8 mouse cellular contexts compared by ENCODE assay signal in the genomic region with DNA sequence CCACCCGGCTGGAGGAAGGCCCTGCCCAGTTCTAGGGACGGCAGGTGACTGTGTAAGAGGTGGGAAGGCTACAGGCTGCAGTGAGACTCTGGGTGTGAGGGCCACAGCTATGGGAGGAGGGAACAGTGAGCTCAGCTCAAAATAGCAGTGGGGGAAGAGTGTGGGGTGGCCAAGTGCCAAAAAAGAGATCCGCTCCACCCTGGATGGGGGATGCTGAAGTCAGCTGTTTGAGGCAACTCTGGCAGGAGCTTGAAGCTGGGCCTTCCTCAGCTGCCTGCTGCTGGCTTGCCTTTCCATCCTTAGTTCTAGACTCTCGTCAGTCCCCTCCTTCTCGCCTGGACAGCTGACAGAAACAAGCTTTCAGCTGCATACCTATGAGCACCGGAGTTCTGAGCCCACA. TPM values are rescaled to one million over a fixed set of nuclear protein-coding genes. Genes with fewer than 3 reads are reported as not detected.
DNase-seq lines count a peak whose midpoint lies in the region; ATAC-seq and TF ChIP-seq lines count a peak whose summit lies in the region.

No protein-coding gene starts in this region.

- 16% methylated on average over 6 of the region's 6 CpGs for WGBS in olfactory bulb, adult 2 months

- H3K4me3 ChIP-seq in olfactory bulb, adult 2 months (ENCODE audit: insufficient read depth, low read depth, low read length), result no peak overlapping the region

- ATAC-seq in cerebellum, adult (ENCODE audit: insufficient number of reproducible peaks, low FRiP score, low TSS enrichment), result peak; percentile 43; the same call in 1 of the 2 replicates
- ATAC-seq in common myeloid progenitor, adult 5-6 weeks (replicated peaks; ENCODE audit: low read depth, poor library complexity, severe bottlenecking), result peak; percentile 75

- H3K4me1 ChIP-seq in olfactory bulb, adult 2 months (ENCODE audit: control insufficient read depth, insufficient read depth, low read length), result peaks cover 55% of the 10 kb centered on the region

- intact Hi-C loops in left cerebral cortex, postnatal 4 days (cut with DNase I), result no loop called here

- no peak for TF ChIP-seq CTCF in olfactory bulb, adult 2 months (IDR thresholded peaks at IDR 0.05; ENCODE audit: insufficient read depth, low read depth, low read length)

- peak overlapping the region; percentile 43; the same call in 1 of the 2 replicates for H3K27ac ChIP-seq in olfactory bulb, adult 2 months (ENCODE audit: insufficient read depth, low read depth, low read length)

- TF ChIP-seq POLR2A in olfactory bulb, adult 2 months (IDR thresholded peaks at IDR 0.05; ENCODE audit: insufficient read depth, low read depth, low read length), result no peak

- no peak for DNase-seq in cerebellum, adult 8-10 months
- peak; percentile 89 for DNase-seq in heart, adult 8-10 months (ENCODE audit: low spot score)
- peak; percentile 46 for DNase-seq in kidney, adult 9 months
- DNase-seq in left cerebral cortex, postnatal 4 days, result peak; percentile 72
- no peak for DNase-seq in yolk sac, embryonic 10.5 days (ENCODE audit: low spot score)

RNA-seq across cellular contexts. Expression of a gene that starts 32.2 kb away (rescaled TPM):
- total RNA-seq in common myeloid progenitor, adult 5-6 weeks (2017), result 1.8 and 3.7 TPM in 2 replicates
- total RNA-seq in heart, adult 8-10 months (2022), result 10 to 100 TPM; 28.3 to 37.1 (median 32.0) TPM
- total RNA-seq in left cerebral cortex, postnatal 4 days (2021), result 10 to 100 TPM; 34.2 to 34.8 TPM
- not detected in 2 replicates for polyA plus RNA-seq in olfactory bulb, adult 2 months (2012; ENCODE audit: insufficient read depth, insufficient read length, low replicate concordance, missing spikeins)

RNA-seq across cellular contexts. Expression of a gene that starts 42.6 kb away (rescaled TPM):
- 44.9 and 49.5 TPM in 2 replicates for total RNA-seq in common myeloid progenitor, adult 5-6 weeks (2017)
- total RNA-seq in heart, adult 8-10 months (2022), result 100 to 1,000 TPM; 300 to 329 (median 307) TPM
- total RNA-seq in left cerebral cortex, postnatal 4 days (2021), result 10 to 100 TPM; 19.9 to 20.8 TPM
- not detected in 2 replicates for polyA plus RNA-seq in olfactory bulb, adult 2 months (2012; ENCODE audit: insufficient read depth, insufficient read length, low replicate concordance, missing spikeins)

Comparison
In these comparisons a context has a peak if more than half of its experiments do, and no peak if none do; other contexts are left out.
1. DNase-seq: peak in heart, adult 8-10 months (single experiment), kidney, adult 9 months (single experiment) and left cerebral cortex, postnatal 4 days (single experiment); none in cerebellum, adult 8-10 months (single experiment) and yolk sac, embryonic 10.5 days (single experiment).